Mouse (Mus musculus) liver, adult 2 months (tissue): ENCODE measurements around the gene Arid3b. TPM values are rescaled to one million over a fixed set of nuclear protein-coding genes. Genes with fewer than 3 reads are reported as not detected.
"Not testable (repeated sequence)": the region's sequence is repeated elsewhere in the genome, so short reads cannot be mapped to it uniquely, and the experiment has no call there.

Experiments
- DNase-seq: peaks from one replicate; pipeline ENCODE4 v3.0.0-alpha.2; 2011; ENCODE audit warnings: low read depth, low spot score; ENCODE audit errors: extremely low read depth
- H3K27ac ChIP-seq: fragments of 200-500 bp; replicated peaks from 2 replicates; pipeline ENCODE4 v1.5.1; 2012; ENCODE audit warnings: low read depth, mild to moderate bottlenecking, control low read depth, inconsistent platforms, low read length; ENCODE audit not compliant: insufficient read depth
- H3K27me3 ChIP-seq: fragments of 200-500 bp; 2 replicates; pipeline ENCODE4 v1.6.1; 2012; ENCODE audit warnings: mild to moderate bottlenecking, moderate library complexity, low read length, inconsistent platforms; ENCODE audit not compliant: control insufficient read depth, insufficient read depth
- H3K36me3 ChIP-seq: fragments of 200-500 bp; 2 replicates; pipeline ENCODE4 v1.6.1; 2012; ENCODE audit warnings: low read length, inconsistent platforms; ENCODE audit not compliant: control insufficient read depth, insufficient read depth
- H3K4me1 ChIP-seq: fragments of 200-500 bp; 2 replicates; pipeline ENCODE4 v1.6.1; 2011; ENCODE audit warnings: low read length; ENCODE audit not compliant: control insufficient read depth, insufficient read depth
- H3K4me3 ChIP-seq: fragments of 200-500 bp; 2 replicates; pipeline ENCODE4 v1.5.1; 2011; ENCODE audit warnings: low read depth, mild to moderate bottlenecking, control low read depth, low read length, moderate library complexity; ENCODE audit not compliant: insufficient read depth
- H3K79me2 ChIP-seq: fragments of 200-500 bp; 2 replicates; pipeline ENCODE4 v1.6.1; 2012; ENCODE audit warnings: inconsistent platforms, mild to moderate bottlenecking, low read length, moderate library complexity; ENCODE audit not compliant: control insufficient read depth, insufficient read depth
- H3K9ac ChIP-seq: fragments of 200-500 bp; 2 replicates; pipeline ENCODE4 v1.6.1; 2012; ENCODE audit warnings: low read depth, mild to moderate bottlenecking, control low read depth, inconsistent platforms, low read length
- CTCF ChIP-seq: fragments of 200-500 bp; IDR thresholded peaks from 2 replicates; pipeline ENCODE4 v1.5.1; 2011; ENCODE audit warnings: low read depth, low read length, control low read depth
- POLR2A ChIP-seq: fragments of 200-500 bp; IDR thresholded peaks from 2 replicates; pipeline ENCODE4 v1.6.1; 2011; ENCODE audit warnings: low read length, control low read depth; ENCODE audit not compliant: insufficient read depth; ENCODE audit errors: extremely low read depth
- WGBS: fragments of 180-500 bp; shearing (Covaris S2); methylation state at CpG from one replicate; pipeline ENCODE4 v1.1.7; 2018; 5-methylcytosine and 5-hydroxymethylcytosine counted together
- polyA plus RNA-seq: library from polyadenylated mRNA; depleted of rRNA; stranded (reverse); fragments of >200 nt; gene quantifications from 2 replicates; pipeline ENCODE4 v1.2.3, GENCODE M21; 2012; rRNA removed
- total RNA-seq: library from RNA; depleted of rRNA; stranded (reverse); fragments of >200 nt; gene quantifications from 2 replicates; pipeline ENCODE4 v1.2.3, GENCODE M21; 2014; rRNA removed

Arid3b gene
- total RNA-seq (0.83 and 1.5 TPM in 2 replicates), polyA plus RNA-seq (2.4 and 2.8 TPM in 2 replicates)

- peaks cover 3% of the 10 kb centered on the region for H3K4me1 ChIP-seq
- H3K79me2 ChIP-seq = no peaks in the 10 kb centered on the region; the same call in 1 of the 2 replicates
- 1% methylated on average over 44 of the region's 45 CpGs for WGBS
- H3K36me3 ChIP-seq = no peaks in the 10 kb centered on the region
- H3K9ac ChIP-seq = peak within 1 kb of the TSS; percentile 93
- H3K27me3 ChIP-seq = no peaks in the 10 kb centered on the region
- H3K27ac ChIP-seq = peak within 1 kb of the TSS; percentile 20
- no peak for TF ChIP-seq CTCF
- TF ChIP-seq POLR2A = peak; percentile 58; the same call in 1 of the 2 replicates
- peak; percentile 88 for DNase-seq
- H3K4me3 ChIP-seq = peak within 1 kb of the TSS; percentile 97
These were observed at the start of gene Arid3b for GRCm38 (mm10) chr9:57836581-57837170. TSS of gene Arid3b (minus strand) at chr9:57836793.

- Histone ChIP-seq H3K36me3 (no peaks in the 10 kb centered on the region), H3K4me3 (no peak overlapping the region), H3K4me1 (no peaks in the 10 kb centered on the region), H3K79me2 (no peaks in the 10 kb centered on the region), H3K9ac (no peak overlapping the region), H3K27me3 (no peaks in the 10 kb centered on the region), H3K27ac (no peak overlapping the region)
- no peak for DNase-seq
- TF ChIP-seq POLR2A = no peak
- no peak for TF ChIP-seq CTCF
- 88% methylated on average over 1 of the region's 1 CpGs for WGBS
These were observed 46.8 kb upstream of the Arid3b start for GRCm38 (mm10) chr9:57883413-57883812.

DNA sequence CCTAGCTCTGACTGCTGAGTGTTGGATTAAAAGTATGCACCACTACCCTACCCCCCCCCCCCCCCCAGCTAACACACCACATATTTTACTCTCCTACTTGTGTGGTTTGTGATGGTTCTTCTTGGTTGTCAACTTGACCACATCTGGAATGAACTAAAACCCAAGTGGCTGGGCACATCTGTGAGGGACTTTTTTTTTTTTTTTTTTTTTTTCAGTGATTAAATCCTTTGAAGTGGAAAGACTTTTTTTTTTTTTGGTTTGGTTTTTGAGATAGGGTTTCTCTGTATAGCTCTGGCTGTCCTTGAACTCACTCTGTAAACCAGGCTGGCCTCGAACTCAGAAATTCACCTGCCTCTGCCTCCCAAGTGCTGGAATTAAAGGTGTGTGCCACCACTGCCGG, 45.2 kb upstream of the Arid3b start:
- not testable (repeated sequence) for H3K27me3 ChIP-seq, H3K4me3 ChIP-seq, H3K9ac ChIP-seq, H3K4me1 ChIP-seq, H3K27ac ChIP-seq, H3K36me3 ChIP-seq, DNase-seq, H3K79me2 ChIP-seq
- WGBS = 90% methylated on average over 2 of the region's 2 CpGs

- H3K4me1 ChIP-seq = no peaks in the 10 kb centered on the region
- H3K27ac ChIP-seq = no peak overlapping the region
- no peaks in the 10 kb centered on the region for H3K27me3 ChIP-seq
- no peak overlapping the region for H3K4me3 ChIP-seq
- no peak for DNase-seq
- no peaks in the 10 kb centered on the region for H3K79me2 ChIP-seq
- WGBS = 41% methylated on average over 4 of the region's 4 CpGs
- no peak overlapping the region for H3K9ac ChIP-seq
- no peak for TF ChIP-seq POLR2A
- H3K36me3 ChIP-seq = no peaks in the 10 kb centered on the region
These were observed 43.7 kb upstream of the Arid3b start for GRCm38 (mm10) chr9:57880278-57880677.

DNA sequence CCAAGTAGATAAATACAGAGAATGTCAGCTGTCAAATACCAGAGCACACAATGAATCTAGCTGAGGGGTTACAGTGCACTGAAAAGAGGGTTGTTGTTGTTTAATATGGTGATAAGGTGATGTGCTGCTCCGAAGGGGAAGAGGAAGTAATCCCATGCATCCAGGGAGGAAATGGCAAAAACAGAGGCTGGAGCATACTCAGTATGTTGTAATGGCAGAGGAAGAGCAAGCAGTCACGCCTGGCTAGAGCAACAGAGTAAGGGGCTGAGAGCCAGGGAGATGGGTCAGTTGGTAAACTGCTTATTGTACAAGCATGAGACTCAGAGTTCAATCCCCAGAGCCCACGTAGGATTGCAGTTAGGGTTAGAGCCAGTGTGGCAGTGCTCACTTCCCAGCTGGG, 42.6 kb upstream of the Arid3b start:
- no peak for DNase-seq
- no peaks in the 10 kb centered on the region for H3K27me3 ChIP-seq
- TF ChIP-seq CTCF = no peak
- TF ChIP-seq POLR2A = no peak
- no peaks in the 10 kb centered on the region for H3K79me2 ChIP-seq
- H3K4me1 ChIP-seq = no peaks in the 10 kb centered on the region
- H3K36me3 ChIP-seq = no peaks in the 10 kb centered on the region
- no peak overlapping the region for H3K4me3 ChIP-seq
- 50% methylated on average over 3 of the region's 3 CpGs for WGBS
- no peak overlapping the region for H3K27ac ChIP-seq
- H3K9ac ChIP-seq = no peak overlapping the region

- Histone ChIP-seq H3K4me1 (no peaks in the 10 kb centered on the region), H3K9ac (no peak overlapping the region), H3K36me3 (no peaks in the 10 kb centered on the region), H3K4me3 (no peak overlapping the region), H3K27ac (no peak overlapping the region), H3K79me2 (no peaks in the 10 kb centered on the region), H3K27me3 (no peaks in the 10 kb centered on the region)
- DNase-seq = no peak
- TF ChIP-seq POLR2A (no peak), CTCF (no peak)
- WGBS = 26% methylated on average over 3 of the region's 3 CpGs
These were observed 38.4 kb upstream of the Arid3b start for GRCm38 (mm10) chr9:57874994-57875393.
